Mouse (Mus musculus) ES-E14 (cell line): ENCODE results near the gene Erc2.

ENCODE experiments used
- CHD2 ChIP-seq: IDR thresholded peaks from 2 replicates; pipeline ENCODE4 v1.6.1; 2014; ENCODE audit warnings: mild to moderate bottlenecking, low read depth, low read length, inconsistent platforms
- HCFC1 ChIP-seq: IDR thresholded peaks from 2 replicates; pipeline ENCODE4 v1.6.1; 2012; ENCODE audit warnings: low read length, inconsistent platforms, borderline replicate concordance; ENCODE audit not compliant: insufficient read depth
- MAFK ChIP-seq: IDR thresholded peaks from 2 replicates; pipeline ENCODE4 v1.6.1; 2014; ENCODE audit warnings: mild to moderate bottlenecking, low read depth, low read length, inconsistent platforms; ENCODE audit not compliant: insufficient read depth
- ZC3H11A ChIP-seq: IDR thresholded peaks from 2 replicates; pipeline ENCODE4 v1.6.1; 2012; ENCODE audit warnings: low read depth, mild to moderate bottlenecking, inconsistent platforms, low read length, borderline replicate concordance
- ZNF384 ChIP-seq: IDR thresholded peaks from 2 replicates; pipeline ENCODE4 v1.6.1; 2012; ENCODE audit warnings: low read depth, low read length, inconsistent platforms

DNA sequence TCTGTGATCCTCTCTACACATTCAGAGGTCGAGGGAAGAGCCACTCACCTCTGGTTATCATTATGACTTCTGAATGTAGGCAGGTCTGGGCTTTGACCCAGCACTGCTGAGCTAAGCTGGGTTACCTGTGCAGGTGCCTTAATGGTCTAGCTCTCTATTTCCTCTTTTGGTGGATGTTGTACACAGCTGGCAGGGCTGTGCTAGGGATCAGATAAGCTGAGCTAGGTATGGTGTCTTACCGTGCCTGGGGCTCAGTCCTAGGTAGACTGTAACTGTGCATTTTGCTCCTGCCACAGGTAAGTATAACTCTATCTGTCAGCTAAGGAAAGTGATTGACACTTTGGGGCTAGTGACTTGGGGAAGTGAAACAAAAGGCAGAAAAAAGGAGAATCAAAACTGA is 701.0 kb downstream of the Erc2 start:
- no peak for TF ChIP-seq CHD2
- TF ChIP-seq ZNF384: no peak
- no peak for TF ChIP-seq MAFK
- no peak for TF ChIP-seq HCFC1
- TF ChIP-seq ZC3H11A: no peak
